Mouse (Mus musculus) cerebellum, adult 9-10 months (tissue): Measurements from ENCODE around the gene Inf2.

ENCODE experiments used
- DNase-seq: peaks from one replicate; pipeline ENCODE4 v3.0.0; 2022

Gene Inf2

GRCm38 (mm10) chr12:112628928-112629721 is 40.5 kb downstream of the Inf2 start:
- DNase-seq, result no peak

GRCm38 (mm10) chr12:112630029-112630428 is 41.4 kb downstream of the Inf2 start:
- DNase-seq, result no peak

GRCm38 (mm10) chr12:112630796-112631195 is 42.2 kb downstream of the Inf2 start:
- no peak for DNase-seq

- DNase-seq, result no peak
Measured at GRCm38 (mm10) chr12:112631472-112631871, 42.9 kb downstream of the Inf2 start.

- DNase-seq, result no peak
Measured at GRCm38 (mm10) chr12:112632084-112632777, 43.6 kb downstream of the Inf2 start.

GRCm38 (mm10) chr12:112632907-112633306 is 44.3 kb downstream of the Inf2 start:
- DNase-seq, result no peak

GRCm38 (mm10) chr12:112633686-112634085 is 45.1 kb downstream of the Inf2 start:
- DNase-seq, result no peak

- no peak for DNase-seq
Measured at GRCm38 (mm10) chr12:112639526-112639925, 50.9 kb downstream of the Inf2 start.

GRCm38 (mm10) chr12:112643126-112643525 is 54.5 kb downstream of the Inf2 start:
- DNase-seq, result peak; percentile 68

GRCm38 (mm10) chr12:112644180-112644854 is 55.7 kb downstream of the Inf2 start, which contains the start of gene Siva1:
Gene Siva1 (plus strand): TSS chr12:112644679.
- peak; percentile 99 for DNase-seq

- DNase-seq, result peak; percentile 72
Measured at GRCm38 (mm10) chr12:112644855-112645506, 56.4 kb downstream of the Inf2 start.

GRCm38 (mm10) chr12:112646139-112646538 is 57.6 kb downstream of the Inf2 start:
- DNase-seq, result no peak

- DNase-seq, result no peak
Measured at GRCm38 (mm10) chr12:112648081-112648480, 59.5 kb downstream of the Inf2 start.

GRCm38 (mm10) chr12:112651778-112652439 is 63.3 kb downstream of the Inf2 start:
- no peak for DNase-seq

GRCm38 (mm10) chr12:112653157-112653824 is 64.7 kb downstream of the Inf2 start:
- peak; percentile 94 for DNase-seq

GRCm38 (mm10) chr12:112654076-112654475 is 65.5 kb downstream of the Inf2 start:
- no peak for DNase-seq

- peak; percentile 81 for DNase-seq
Measured at GRCm38 (mm10) chr12:112658619-112659018, 70.0 kb downstream of the Inf2 start.

- DNase-seq, result peak; percentile 71
Measured at GRCm38 (mm10) chr12:112659109-112659508, 70.5 kb downstream of the Inf2 start.

- DNase-seq, result no peak
Measured at GRCm38 (mm10) chr12:112660576-112661326, 72.2 kb downstream of the Inf2 start.

- DNase-seq, result no peak
Measured at GRCm38 (mm10) chr12:112661327-112661605, 72.7 kb downstream of the Inf2 start.

- no peak for DNase-seq
Measured at GRCm38 (mm10) chr12:112661851-112662250, 73.3 kb downstream of the Inf2 start.
